Mouse (Mus musculus) cortical plate, adult 2 months (tissue): ENCODE data around the gene Lpcat3. TPM values are rescaled to one million over a fixed set of nuclear protein-coding genes. Genes with fewer than 3 reads are reported as not detected.

Source experiments
- H3K27ac ChIP-seq: fragments of 200-500 bp; 2 replicates; pipeline ENCODE4 v1.5.1; 2012; ENCODE audit warnings: low read length, control low read depth, inconsistent platforms; ENCODE audit not compliant: insufficient read depth
- H3K4me1 ChIP-seq: fragments of 200-500 bp; 2 replicates; pipeline ENCODE4 v1.6.1; 2011; ENCODE audit warnings: low read length; ENCODE audit not compliant: control insufficient read depth, insufficient read depth
- H3K4me3 ChIP-seq: fragments of 200-500 bp; 2 replicates; pipeline ENCODE4 v1.5.1; 2011; ENCODE audit warnings: mild to moderate bottlenecking, low read length, control low read depth; ENCODE audit not compliant: insufficient read depth
- CTCF ChIP-seq: fragments of 200-500 bp; IDR thresholded peaks from 2 replicates; pipeline ENCODE4 v1.5.1; 2011; ENCODE audit warnings: mild to moderate bottlenecking, control low read depth, low read length; ENCODE audit not compliant: insufficient read depth; ENCODE audit errors: extremely low read depth
- POLR2A ChIP-seq: fragments of 200-500 bp; IDR thresholded peaks from 2 replicates; pipeline ENCODE4 v1.6.1; 2011; ENCODE audit warnings: mild to moderate bottlenecking, low read length, control low read depth; ENCODE audit not compliant: insufficient read depth; ENCODE audit errors: extremely low read depth
- polyA plus RNA-seq: library from polyadenylated mRNA; depleted of rRNA; stranded (reverse); fragments of >200 nt; gene quantifications from 2 replicates; pipeline ENCODE4 v1.2.3, GENCODE M21; 2012

The Lpcat3 gene
- polyA plus RNA-seq, 1 experiment = 47.6 TPM

DNA sequence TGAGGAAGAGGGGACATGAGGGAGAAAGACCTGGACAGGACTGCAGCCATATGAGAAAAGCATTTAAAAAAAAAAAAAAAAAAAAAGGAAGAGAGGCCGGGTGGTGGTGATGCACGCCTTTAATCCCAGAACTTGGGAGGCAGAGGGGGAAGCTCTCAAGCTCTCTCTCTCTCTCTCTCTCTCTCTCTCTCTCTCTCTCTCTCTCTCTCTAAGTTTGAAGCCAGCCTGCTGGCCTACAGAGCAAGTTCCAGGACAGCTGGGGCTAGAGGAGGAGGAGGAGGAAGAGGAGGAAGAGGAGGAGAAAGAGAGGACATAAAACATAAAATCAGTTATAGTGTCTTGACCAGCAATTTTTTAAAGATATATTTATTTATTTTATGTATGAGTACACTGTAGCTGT is 4.8 kb upstream of the Lpcat3 start:
- H3K4me3 ChIP-seq = no peak overlapping the region
- H3K4me1 ChIP-seq = no peaks in the 10 kb centered on the region
- no peak overlapping the region for H3K27ac ChIP-seq
- TF ChIP-seq POLR2A = no peak
- TF ChIP-seq CTCF = no peak

DNA sequence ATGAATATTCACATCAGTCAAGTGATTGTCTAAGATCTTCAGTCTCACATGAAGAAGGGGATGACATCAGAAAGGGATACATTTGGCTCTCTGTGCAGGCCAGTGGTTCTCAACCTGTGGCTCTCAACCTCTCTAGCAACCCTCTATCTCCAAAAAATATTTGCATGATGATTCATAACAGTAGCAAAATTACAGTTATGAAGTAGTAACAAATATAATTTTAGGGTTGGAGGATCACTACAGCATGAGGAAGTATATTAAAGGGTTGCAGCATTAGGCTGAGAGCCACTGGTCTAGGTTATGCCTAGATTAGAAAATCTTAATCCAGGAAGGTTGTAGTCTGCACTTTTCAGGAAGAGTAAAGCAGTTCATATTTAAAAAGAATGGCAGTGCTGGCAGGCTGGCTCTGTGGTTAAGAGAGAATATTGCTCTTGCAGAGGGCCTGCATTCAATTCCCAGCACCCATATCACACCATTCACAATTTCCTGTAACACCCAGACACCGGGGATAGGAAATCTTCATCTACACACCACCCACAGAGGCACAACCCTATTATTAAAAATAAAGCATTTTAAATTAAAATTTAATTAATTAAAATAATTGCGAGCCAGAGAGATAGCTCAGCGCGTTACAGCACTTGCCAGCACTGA is 1.5 kb upstream of the Lpcat3 start:
- H3K4me3 ChIP-seq = no peak overlapping the region
- TF ChIP-seq CTCF (no peak), POLR2A (no peak)
- peaks cover 2% of the 10 kb centered on the region for H3K4me1 ChIP-seq
- H3K27ac ChIP-seq = no peak overlapping the region

DNA sequence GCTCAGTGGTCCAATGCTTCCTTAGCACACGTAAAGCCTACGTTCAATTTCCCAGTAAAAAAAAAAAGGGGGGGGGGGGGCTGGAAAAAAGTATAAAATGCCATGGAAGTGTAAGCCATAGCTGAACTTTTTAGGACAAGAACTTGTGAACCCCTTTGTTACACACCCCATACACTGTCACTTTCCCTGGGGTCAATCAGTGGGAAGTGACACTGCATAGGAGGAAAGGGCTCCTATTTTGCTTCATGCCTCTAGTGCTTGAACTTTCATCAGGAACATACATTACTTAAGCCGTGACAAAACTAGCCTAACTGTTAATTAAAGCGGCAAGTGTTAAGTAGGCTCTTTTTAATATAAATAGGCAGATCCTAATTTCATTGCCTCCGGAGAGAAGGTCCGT is 832 bp upstream of the Lpcat3 start:
- H3K4me3 ChIP-seq = peak overlapping the region; percentile 100
- H3K4me1 ChIP-seq = peaks cover 2% of the 10 kb centered on the region
- TF ChIP-seq CTCF (no peak), POLR2A (no peak)
- H3K27ac ChIP-seq = no peak overlapping the region

DNA sequence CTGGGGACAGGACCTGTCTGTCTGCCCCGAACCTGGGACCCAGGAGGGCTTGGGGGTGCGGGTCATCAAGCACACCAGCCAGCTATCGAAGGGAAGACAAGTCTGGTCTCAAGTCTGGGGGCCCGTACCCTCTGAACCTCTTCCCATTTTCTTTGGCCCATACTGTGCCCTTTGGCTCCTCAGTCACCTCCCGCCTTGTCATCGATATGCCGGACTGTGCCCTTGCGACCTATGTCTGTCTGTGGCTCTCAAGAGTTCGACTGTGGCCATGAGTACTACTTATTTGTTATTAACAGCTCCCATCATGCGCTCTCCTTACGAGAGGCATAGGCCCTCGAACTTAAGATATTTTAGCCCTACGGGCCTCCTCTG is 583 bp downstream of the Lpcat3 start:
- TF ChIP-seq CTCF (no peak), POLR2A (no peak)
- H3K27ac ChIP-seq = peak overlapping the region; percentile 93
- H3K4me1 ChIP-seq = peaks cover 2% of the 10 kb centered on the region
- peak overlapping the region; percentile 100 for H3K4me3 ChIP-seq

DNA sequence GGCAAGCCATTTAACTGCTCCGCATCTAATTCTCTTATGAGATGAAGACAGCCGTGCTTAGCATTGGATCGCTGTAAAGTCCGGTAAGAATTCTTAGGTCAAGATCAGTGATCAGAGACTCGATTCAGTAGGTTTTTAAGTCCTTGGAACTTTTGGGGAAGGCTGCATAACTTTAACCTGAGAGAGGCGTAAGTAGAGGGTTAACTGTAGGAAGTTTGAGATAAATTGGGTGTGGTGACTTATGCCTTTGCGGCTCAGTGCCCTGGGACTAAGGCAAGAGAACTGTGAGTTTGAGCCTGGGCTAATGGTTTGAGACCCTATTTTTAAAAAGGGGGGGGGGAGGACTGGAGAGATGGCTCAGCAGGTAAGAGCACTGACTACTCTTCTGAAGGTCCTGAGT is 1.4 kb downstream of the Lpcat3 start:
- Histone ChIP-seq H3K4me3 (no peak overlapping the region; the same call in 1 of the 2 replicates), H3K4me1 (peaks cover 2% of the 10 kb centered on the region)

DNA sequence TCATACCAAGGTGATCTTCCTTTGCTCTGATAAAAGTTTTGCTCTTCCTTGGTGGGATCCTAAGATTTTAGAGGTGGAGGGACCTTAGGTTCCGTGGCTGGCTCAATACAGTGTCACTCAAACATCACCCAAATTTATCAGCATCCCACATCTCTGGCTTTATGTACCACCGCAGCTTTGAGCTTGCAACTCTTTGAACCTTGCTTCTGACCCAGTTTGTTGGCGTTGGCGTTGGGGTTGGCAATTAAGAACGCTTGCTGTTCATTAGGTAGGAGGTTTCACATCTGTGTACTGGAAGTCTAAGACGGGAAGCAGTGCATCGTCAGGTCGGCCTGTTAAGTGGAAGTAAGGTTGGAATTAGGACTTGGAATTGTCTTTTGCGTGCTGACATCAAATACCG is 2.2 kb downstream of the Lpcat3 start:
- peaks cover 2% of the 10 kb centered on the region for H3K4me1 ChIP-seq
- H3K27ac ChIP-seq = no peak overlapping the region
- TF ChIP-seq POLR2A = no peak
- no peak for TF ChIP-seq CTCF
- no peak overlapping the region for H3K4me3 ChIP-seq

More for the DNA sequence above, 1.4 kb downstream of the Lpcat3 start:
- no peak for TF ChIP-seq CTCF
- TF ChIP-seq POLR2A = no peak
- H3K27ac ChIP-seq = no peak overlapping the region

DNA sequence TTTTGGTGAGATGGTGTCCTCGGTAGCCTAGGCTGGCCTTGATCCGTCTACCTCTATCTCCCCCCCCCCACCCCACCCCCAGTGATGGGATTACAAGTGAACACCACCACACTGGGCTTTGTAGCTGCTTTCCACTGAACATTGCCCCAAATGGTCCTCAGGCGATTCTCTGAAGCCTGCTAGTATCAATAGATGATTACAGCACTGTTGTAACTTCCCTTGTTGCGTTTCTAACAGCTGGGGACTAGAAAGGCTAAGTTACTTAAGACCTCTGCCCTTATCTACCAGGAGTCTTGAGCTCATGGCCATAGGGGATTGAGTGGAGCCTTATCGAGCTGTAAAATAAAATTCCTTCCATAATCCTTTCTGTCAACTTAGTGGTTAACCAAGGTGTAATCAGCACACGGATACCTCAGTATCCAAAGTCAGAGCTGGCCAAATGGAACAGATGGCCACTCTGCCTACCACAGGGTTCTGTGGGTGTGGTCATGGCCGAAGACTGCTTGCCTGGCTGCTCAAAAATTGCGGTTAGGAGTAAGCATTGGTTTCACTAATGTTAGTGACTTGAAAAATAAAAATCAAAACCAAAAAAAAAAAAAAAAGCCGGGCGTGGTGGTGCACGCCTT is 6.5 kb downstream of the Lpcat3 start:
- no peak overlapping the region for H3K27ac ChIP-seq
- no peaks in the 10 kb centered on the region for H3K4me1 ChIP-seq
- TF ChIP-seq CTCF (no peak), POLR2A (no peak)
- no peak overlapping the region for H3K4me3 ChIP-seq

DNA sequence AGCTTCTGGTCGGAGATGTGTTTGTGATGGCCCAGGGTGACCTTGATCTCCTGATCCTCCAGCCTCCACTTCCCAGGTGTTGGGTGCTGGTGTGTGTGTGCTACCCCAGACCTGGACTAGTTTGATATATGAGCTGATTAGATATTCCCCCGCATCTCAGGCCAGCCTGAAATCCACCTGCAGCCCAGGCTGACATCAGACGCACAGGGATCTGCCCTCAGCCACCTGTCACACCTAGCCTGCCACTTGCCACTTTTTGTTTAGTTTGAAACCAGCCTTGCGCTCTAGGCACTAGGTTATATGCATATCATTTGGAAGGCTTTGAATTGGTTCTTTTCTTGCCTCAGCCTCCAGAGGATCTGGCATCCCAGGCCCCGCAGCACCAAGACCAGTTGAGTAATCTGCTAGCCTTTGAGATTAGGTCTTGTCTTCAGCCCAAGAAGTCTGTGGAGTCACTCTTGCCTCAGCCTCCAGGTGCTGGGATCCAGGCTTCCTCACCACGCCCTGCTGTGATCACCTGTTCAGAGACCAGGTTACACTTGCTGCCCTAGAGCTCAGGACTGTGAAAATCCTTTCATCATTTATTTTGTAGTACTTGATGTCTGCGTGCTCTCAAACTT is 7.6 kb downstream of the Lpcat3 start:
- Histone ChIP-seq H3K4me1 (no peaks in the 10 kb centered on the region), H3K27ac (no peak overlapping the region)
- no peak for TF ChIP-seq POLR2A
- TF ChIP-seq CTCF = no peak

DNA sequence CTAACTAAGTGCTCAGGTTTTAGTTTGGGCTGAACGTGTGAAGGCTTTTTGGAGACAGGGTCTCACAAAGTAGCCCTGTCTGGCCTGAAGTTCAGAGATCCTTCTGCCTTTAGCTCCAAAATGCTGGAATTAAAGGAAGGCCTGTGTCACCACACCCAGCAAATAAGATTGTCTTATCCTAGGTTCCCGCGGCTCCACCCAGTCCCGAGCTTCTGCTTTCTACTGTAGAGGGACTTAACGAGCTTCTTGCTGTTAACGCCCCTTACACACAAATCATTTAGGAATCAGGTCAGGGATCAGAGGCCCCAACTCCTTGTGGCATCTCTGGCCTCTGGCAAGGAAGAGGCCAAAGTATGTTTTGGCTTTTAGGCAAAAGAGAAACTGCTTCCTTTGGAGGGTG is 9.3 kb downstream of the Lpcat3 start:
- Histone ChIP-seq H3K27ac (no peak overlapping the region), H3K4me1 (no peaks in the 10 kb centered on the region), H3K4me3 (no peak overlapping the region)
- no peak for TF ChIP-seq CTCF

More for the DNA sequence above, 7.6 kb downstream of the Lpcat3 start:
- H3K4me3 ChIP-seq = no peak overlapping the region

DNA sequence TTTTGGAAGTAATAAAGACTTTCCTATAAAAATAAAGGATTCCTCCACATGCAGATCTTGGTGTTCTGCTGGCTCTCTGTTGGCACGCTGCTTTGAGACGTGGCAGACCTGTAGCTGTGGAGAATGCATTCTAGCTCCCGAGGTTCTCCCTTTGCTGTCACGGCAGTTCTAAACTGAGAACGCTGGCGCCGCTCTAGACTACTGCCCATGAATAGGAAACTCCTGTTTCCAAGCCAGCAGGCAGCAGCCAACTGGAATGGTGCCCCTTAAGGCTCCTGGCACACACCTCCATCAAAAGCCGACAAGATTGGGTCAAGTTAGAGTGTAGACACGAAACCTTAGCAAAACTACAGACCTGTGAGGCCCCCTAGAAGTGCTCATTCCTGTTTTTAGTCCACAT is 10.8 kb downstream of the Lpcat3 start:
- Histone ChIP-seq H3K27ac (no peak overlapping the region), H3K4me1 (no peaks in the 10 kb centered on the region), H3K4me3 (no peak overlapping the region)
- TF ChIP-seq POLR2A = no peak
- no peak for TF ChIP-seq CTCF

DNA sequence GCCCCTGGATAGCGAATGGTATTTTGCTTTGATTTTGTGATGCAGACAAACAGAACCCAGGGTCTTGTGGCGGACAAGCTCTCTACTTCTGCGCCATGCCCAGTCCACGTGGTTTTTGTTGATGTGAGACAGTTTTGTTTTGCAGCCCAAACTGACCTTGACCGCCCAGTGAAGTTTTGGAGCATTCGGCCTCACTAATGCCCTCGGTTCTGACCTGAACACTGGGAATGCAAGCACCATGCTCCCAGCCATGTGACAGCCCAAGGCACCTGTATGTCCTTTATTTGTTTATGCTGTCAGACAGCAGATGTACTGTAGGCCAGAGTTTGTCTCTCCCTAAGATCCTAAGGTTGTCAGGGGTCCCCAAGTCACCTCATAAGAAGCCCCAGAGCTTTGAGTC is 11.8 kb downstream of the Lpcat3 start:
- Histone ChIP-seq H3K4me3 (no peak overlapping the region), H3K4me1 (no peaks in the 10 kb centered on the region), H3K27ac (no peak overlapping the region)
- TF ChIP-seq CTCF (no peak), POLR2A (no peak)
